Mouse (Mus musculus): ENCODE measurements around the gene Ints1. TPM values are rescaled to one million over a fixed set of nuclear protein-coding genes. Genes with fewer than 3 reads are reported as not detected.
"Not testable (repeated sequence)": the region's sequence is repeated elsewhere in the genome, so short reads cannot be mapped to it uniquely, and the experiment has no call there.

The Ints1 gene
- polyA plus RNA-seq, 1 experiment: 29.8 TPM

GRCm38 (mm10) chr5:139764296-139764695, 11.2 kb downstream of the Ints1 start:
- Histone ChIP-seq H3K4me3 (ENCODE audit: insufficient read depth, low read length) (no peak overlapping the region), H3K4me1 (ENCODE audit: control insufficient read depth, insufficient read depth, low read length) (no peaks in the 10 kb centered on the region), H3K27ac (ENCODE audit: insufficient read depth, low read depth, low read length) (no peak overlapping the region)
- no peak for TF ChIP-seq POLR2A (IDR thresholded peaks at IDR 0.05; ENCODE audit: borderline replicate concordance, low read depth, low read length)
- no peak for TF ChIP-seq CTCF (IDR thresholded peaks at IDR 0.05; ENCODE audit: low read depth, low read length)

- Histone ChIP-seq H3K27ac (ENCODE audit: insufficient read depth, low read depth, low read length) (no peak overlapping the region), H3K4me3 (ENCODE audit: insufficient read depth, low read length) (no peak overlapping the region), H3K4me1 (ENCODE audit: control insufficient read depth, insufficient read depth, low read length) (no peaks in the 10 kb centered on the region)
- TF ChIP-seq CTCF (IDR thresholded peaks at IDR 0.05; ENCODE audit: low read depth, low read length) (no peak), POLR2A (IDR thresholded peaks at IDR 0.05; ENCODE audit: borderline replicate concordance, low read depth, low read length) (no peak)
Measured at GRCm38 (mm10) chr5:139758096-139758495, 17.4 kb downstream of the Ints1 start.

- TF ChIP-seq POLR2A (IDR thresholded peaks at IDR 0.05; ENCODE audit: borderline replicate concordance, low read depth, low read length) (no peak), CTCF (IDR thresholded peaks at IDR 0.05; ENCODE audit: low read depth, low read length) (no peak)
- no peak overlapping the region for H3K27ac ChIP-seq (ENCODE audit: insufficient read depth, low read depth, low read length)
- no peaks in the 10 kb centered on the region for H3K4me1 ChIP-seq (ENCODE audit: control insufficient read depth, insufficient read depth, low read length)
- H3K4me3 ChIP-seq (ENCODE audit: insufficient read depth, low read length): no peak overlapping the region
Measured at GRCm38 (mm10) chr5:139756586-139756985, 18.9 kb downstream of the Ints1 start.

DNA sequence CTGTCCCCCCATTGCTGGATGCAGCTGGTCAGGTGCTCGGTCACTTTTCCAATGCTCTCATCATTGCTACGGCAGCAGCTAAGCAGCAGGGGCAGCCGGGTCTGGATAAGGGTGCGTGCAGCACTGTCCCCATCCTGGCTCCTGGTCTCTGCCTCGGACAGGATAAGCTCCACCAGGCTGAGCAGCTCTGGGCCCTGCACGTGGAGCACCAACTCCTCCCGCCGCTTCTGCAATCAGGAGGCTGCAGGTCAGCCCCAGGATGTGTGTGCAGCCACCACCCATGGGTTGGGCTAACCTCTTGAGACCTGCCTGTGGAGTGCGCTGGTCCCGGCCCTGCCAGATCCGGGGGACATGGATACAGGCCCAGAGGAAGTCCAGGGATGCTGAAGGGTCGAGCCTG, 19.3 kb downstream of the Ints1 start:
- Histone ChIP-seq H3K27ac (ENCODE audit: insufficient read depth, low read depth, low read length) (no peak overlapping the region), H3K4me1 (ENCODE audit: control insufficient read depth, insufficient read depth, low read length) (no peaks in the 10 kb centered on the region), H3K4me3 (ENCODE audit: insufficient read depth, low read length) (no peak overlapping the region)
- TF ChIP-seq CTCF (IDR thresholded peaks at IDR 0.05; ENCODE audit: low read depth, low read length) (no peak), POLR2A (IDR thresholded peaks at IDR 0.05; ENCODE audit: borderline replicate concordance, low read depth, low read length) (no peak)

GRCm38 (mm10) chr5:139754753-139755152, 20.7 kb downstream of the Ints1 start:
- no peak overlapping the region for H3K27ac ChIP-seq (ENCODE audit: insufficient read depth, low read depth, low read length)
- no peak overlapping the region for H3K4me3 ChIP-seq (ENCODE audit: insufficient read depth, low read length)
- no peak for TF ChIP-seq POLR2A (IDR thresholded peaks at IDR 0.05; ENCODE audit: borderline replicate concordance, low read depth, low read length)
- peak; percentile 75 for TF ChIP-seq CTCF (IDR thresholded peaks at IDR 0.05; ENCODE audit: low read depth, low read length)

GRCm38 (mm10) chr5:139750535-139750934, 24.9 kb downstream of the Ints1 start:
- Histone ChIP-seq H3K27ac (ENCODE audit: insufficient read depth, low read depth, low read length) (no peak overlapping the region), H3K4me3 (ENCODE audit: insufficient read depth, low read length) (no peak overlapping the region), H3K4me1 (ENCODE audit: control insufficient read depth, insufficient read depth, low read length) (no peaks in the 10 kb centered on the region)
- TF ChIP-seq POLR2A (IDR thresholded peaks at IDR 0.05; ENCODE audit: borderline replicate concordance, low read depth, low read length): no peak
- TF ChIP-seq CTCF (IDR thresholded peaks at IDR 0.05; ENCODE audit: low read depth, low read length): peak; percentile 96

More at GRCm38 (mm10) chr5:139754753-139755152, 20.7 kb downstream of the Ints1 start:
- no peaks in the 10 kb centered on the region for H3K4me1 ChIP-seq (ENCODE audit: control insufficient read depth, insufficient read depth, low read length)

GRCm38 (mm10) chr5:139749413-139750125, 25.9 kb downstream of the Ints1 start:
- Histone ChIP-seq H3K27ac (ENCODE audit: insufficient read depth, low read depth, low read length) (no peak overlapping the region), H3K4me3 (ENCODE audit: insufficient read depth, low read length) (no peak overlapping the region)

DNA sequence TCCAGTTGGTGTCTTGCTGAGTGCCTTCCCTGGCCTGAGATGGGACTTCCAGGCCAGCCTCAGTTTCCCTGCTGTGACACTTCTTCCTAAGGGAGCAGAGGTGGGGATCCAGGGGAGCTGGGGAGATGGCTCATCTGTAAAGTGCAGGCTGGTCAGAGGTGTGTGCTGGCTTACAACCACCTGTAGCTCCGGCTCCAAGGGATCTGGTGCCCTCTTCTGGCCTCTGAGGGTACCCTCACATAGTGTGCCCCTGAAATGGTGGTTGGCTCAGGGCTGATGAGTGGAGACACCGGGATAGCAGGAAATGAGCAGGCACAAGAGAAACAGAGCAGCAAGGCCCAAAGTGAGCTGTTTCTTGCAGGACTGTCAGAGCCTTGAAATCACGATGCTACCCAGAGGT, 29.7 kb downstream of the Ints1 start:
- Histone ChIP-seq H3K4me1 (ENCODE audit: control insufficient read depth, insufficient read depth, low read length) (peaks cover 8% of the 10 kb centered on the region), H3K4me3 (ENCODE audit: insufficient read depth, low read length) (no peak overlapping the region), H3K27ac (ENCODE audit: insufficient read depth, low read depth, low read length) (no peak overlapping the region)
- TF ChIP-seq CTCF (IDR thresholded peaks at IDR 0.05; ENCODE audit: low read depth, low read length): peak; percentile 92
- TF ChIP-seq POLR2A (IDR thresholded peaks at IDR 0.05; ENCODE audit: borderline replicate concordance, low read depth, low read length): no peak

More at GRCm38 (mm10) chr5:139749413-139750125, 25.9 kb downstream of the Ints1 start:
- H3K4me1 ChIP-seq (ENCODE audit: control insufficient read depth, insufficient read depth, low read length): no peaks in the 10 kb centered on the region
- no peak for TF ChIP-seq CTCF (IDR thresholded peaks at IDR 0.05; ENCODE audit: low read depth, low read length)
- TF ChIP-seq POLR2A (IDR thresholded peaks at IDR 0.05; ENCODE audit: borderline replicate concordance, low read depth, low read length): no peak

GRCm38 (mm10) chr5:139742640-139743039, 32.8 kb downstream of the Ints1 start:
- H3K4me3 ChIP-seq (ENCODE audit: insufficient read depth, low read length); H3K4me1 ChIP-seq (ENCODE audit: control insufficient read depth, insufficient read depth, low read length); H3K27ac ChIP-seq (ENCODE audit: insufficient read depth, low read depth, low read length): not testable (repeated sequence)

DNA sequence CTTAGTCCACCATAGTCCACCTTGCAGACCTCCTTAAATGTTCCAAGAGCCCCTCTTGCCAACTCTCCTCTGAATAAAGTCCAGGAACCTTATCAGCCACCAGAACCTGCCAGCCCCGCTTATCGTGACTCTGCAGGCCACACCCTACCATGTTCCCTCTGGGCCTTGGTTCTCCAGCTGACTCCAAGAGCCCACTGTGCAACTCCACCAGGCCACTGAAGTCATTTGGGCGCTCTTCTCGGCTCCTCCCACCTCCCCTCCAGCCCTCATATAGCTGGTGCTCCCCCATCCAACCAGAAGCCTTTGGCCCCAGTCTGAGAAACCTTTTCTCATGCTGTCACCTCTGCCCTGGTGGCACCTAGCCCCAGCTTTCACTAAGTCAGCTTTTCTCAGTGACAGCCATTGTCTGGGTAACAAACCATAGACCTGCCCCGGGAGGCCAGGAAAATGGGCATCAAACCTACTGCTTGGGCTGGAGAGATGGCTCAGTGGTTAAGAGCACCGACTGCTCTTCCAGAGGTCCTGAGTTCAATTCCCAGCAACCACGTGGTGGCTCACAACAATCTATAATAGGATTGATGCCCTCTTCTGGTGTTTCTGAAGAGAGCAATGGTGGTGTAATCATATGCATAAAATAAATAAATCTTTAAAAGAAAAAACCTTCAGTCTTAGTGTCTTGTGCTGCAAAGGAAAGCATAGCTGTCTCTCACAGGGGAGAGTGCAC, 36.7 kb downstream of the Ints1 start:
- Histone ChIP-seq H3K4me3 (ENCODE audit: insufficient read depth, low read length) (no peak overlapping the region), H3K27ac (ENCODE audit: insufficient read depth, low read depth, low read length) (no peak overlapping the region)
- TF ChIP-seq POLR2A (IDR thresholded peaks at IDR 0.05; ENCODE audit: borderline replicate concordance, low read depth, low read length) (no peak), CTCF (IDR thresholded peaks at IDR 0.05; ENCODE audit: low read depth, low read length) (no peak)

More for the DNA sequence above, 36.7 kb downstream of the Ints1 start:
- H3K4me1 ChIP-seq (ENCODE audit: control insufficient read depth, insufficient read depth, low read length): peaks cover 34% of the 10 kb centered on the region

Measured in bone marrow macrophage, adult 2 months (primary cell).